Mouse (Mus musculus): Measurements from ENCODE around the gene Gm49333.

GRCm38 (mm10) chr16:20589939-20590679 lies 21.3 kb upstream of the Gm49333 start:
- TF ChIP-seq POLR2A (IDR thresholded peaks at IDR 0.05; ENCODE audit: insufficient read depth, low read depth, low read length) (no peak), EP300 (IDR thresholded peaks at IDR 0.05; ENCODE audit: insufficient read depth, low read depth, low read length) (no peak)

Data from heart, adult 2 months (tissue).